Mouse (Mus musculus): ENCODE data around the gene Olfr1309. TPM values are rescaled to one million over a fixed set of nuclear protein-coding genes. Genes with fewer than 3 reads are reported as not detected.
"Not testable (repeated sequence)": the region's sequence is repeated elsewhere in the genome, so short reads cannot be mapped to it uniquely, and the experiment has no call there.

Olfr1309 gene
- not detected in 2 replicates for polyA plus RNA-seq (2014; fragmentation: Nextera tagmentation; extraction: Ambion mirVana)

DNA sequence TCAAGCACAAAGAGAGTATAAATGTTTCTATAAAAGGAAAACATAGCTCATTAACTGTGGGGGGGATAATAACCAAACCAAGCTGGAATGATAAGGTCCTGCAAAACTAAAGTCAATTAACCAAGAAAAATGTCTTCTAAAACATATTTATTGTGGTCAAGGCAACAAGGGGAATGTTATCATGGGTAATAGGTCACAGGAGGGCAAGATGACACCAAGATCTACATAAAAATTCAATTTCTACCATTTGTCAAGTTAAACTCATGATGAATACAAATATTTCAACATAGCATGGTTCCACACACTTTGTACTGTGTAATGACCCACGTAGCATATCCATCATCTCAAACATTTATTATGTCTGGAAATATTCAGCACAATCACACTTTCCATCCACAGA, at the start of gene Olfr1309:
Gene Olfr1309, minus strand, starts transcription at position 101 of the 400 bp plus-strand sequence.
- no peak within 1 kb of the TSS for H3K9ac ChIP-seq (ENCODE audit: low read length)
- ATAC-seq (ENCODE audit: insufficient number of reproducible peaks, insufficient read depth, low FRiP score, low read depth): no peak
- H3K9me3 ChIP-seq (ENCODE audit: control insufficient read depth, low read length): no peaks in the 10 kb centered on the region
- H3K27ac ChIP-seq (replicated peaks in 1 of 2; ENCODE audit: control insufficient read depth in 1 of 2, insufficient read depth in 1 of 2, low read depth in 2 of 2, low read length in 2 of 2): no peak within 1 kb of the TSS
- H3K4me2 ChIP-seq (ENCODE audit: low read length): no peak within 1 kb of the TSS
- H3K27me3 ChIP-seq (ENCODE audit: control insufficient read depth, insufficient read depth, low read length): no peaks in the 10 kb centered on the region
- 47% methylated on average over 1 of the region's 1 CpGs for WGBS
- H3K4me1 ChIP-seq (ENCODE audit: control insufficient read depth in 2 of 2, insufficient read depth in 2 of 2, low read length in 2 of 2): no peaks in the 10 kb centered on the region
- H3K36me3 ChIP-seq (ENCODE audit: control insufficient read depth, insufficient read depth, low read length): no peaks in the 10 kb centered on the region
- H3K4me3 ChIP-seq (ENCODE audit: control insufficient read depth in 1 of 2, insufficient read depth in 1 of 2, low read depth in 1 of 2, low read length in 2 of 2): no peak within 1 kb of the TSS

- H3K9ac ChIP-seq (ENCODE audit: low read length); H3K27ac ChIP-seq (replicated peaks in 1 of 2; ENCODE audit: control insufficient read depth in 1 of 2, insufficient read depth in 1 of 2, low read depth in 2 of 2, low read length in 2 of 2); ATAC-seq (ENCODE audit: insufficient number of reproducible peaks, insufficient read depth, low FRiP score, low read depth); H3K4me3 ChIP-seq (ENCODE audit: control insufficient read depth in 1 of 2, insufficient read depth in 1 of 2, low read depth in 1 of 2, low read length in 2 of 2); H3K4me1 ChIP-seq (ENCODE audit: control insufficient read depth in 2 of 2, insufficient read depth in 2 of 2, low read length in 2 of 2); H3K36me3 ChIP-seq (ENCODE audit: control insufficient read depth, insufficient read depth, low read length); H3K9me3 ChIP-seq (ENCODE audit: control insufficient read depth, low read length); H3K4me2 ChIP-seq (ENCODE audit: low read length); H3K27me3 ChIP-seq (ENCODE audit: control insufficient read depth, insufficient read depth, low read length): not testable (repeated sequence)
- 37% methylated on average over 6 of the region's 6 CpGs for whole genome bisulfite sequencing
Measured at GRCm38 (mm10) chr2:112026971-112027370, 36.9 kb upstream of the Olfr1309 start.

DNA sequence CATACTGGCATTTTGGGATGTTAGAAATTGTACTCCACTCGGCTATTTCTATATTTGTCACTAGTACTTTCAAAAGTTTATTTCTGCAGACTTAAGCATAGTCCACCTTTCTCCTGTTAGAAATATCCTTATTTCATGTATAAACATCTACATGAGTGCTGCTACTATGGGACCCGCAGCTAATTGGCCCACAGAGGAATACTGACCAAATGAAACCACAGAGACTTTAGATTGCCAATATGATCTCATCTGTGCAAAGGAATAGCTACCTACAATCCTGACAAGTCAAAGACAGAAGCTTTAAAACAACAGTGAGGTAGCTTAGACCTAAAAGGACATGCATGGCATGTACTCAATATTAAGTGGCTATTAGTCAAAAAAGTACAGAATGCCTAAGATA, 34.2 kb upstream of the Olfr1309 start, which contains the start of gene Olfr1311:
Gene Olfr1311, minus strand, starts transcription at position 101 of the 400 bp plus-strand sequence.
- H3K4me3 ChIP-seq (ENCODE audit: control insufficient read depth in 1 of 2, insufficient read depth in 1 of 2, low read depth in 1 of 2, low read length in 2 of 2): no peak within 1 kb of the TSS
- no peaks in the 10 kb centered on the region for H3K9me3 ChIP-seq (ENCODE audit: control insufficient read depth, low read length)
- no peaks in the 10 kb centered on the region for H3K4me1 ChIP-seq (ENCODE audit: control insufficient read depth in 2 of 2, insufficient read depth in 2 of 2, low read length in 2 of 2)
- WGBS: 82% methylated on average over 2 of the region's 2 CpGs
- no peaks in the 10 kb centered on the region for H3K36me3 ChIP-seq (ENCODE audit: control insufficient read depth, insufficient read depth, low read length)
- no peaks in the 10 kb centered on the region for H3K27me3 ChIP-seq (ENCODE audit: control insufficient read depth, insufficient read depth, low read length)
- H3K4me2 ChIP-seq (ENCODE audit: low read length): no peak within 1 kb of the TSS
- no peak within 1 kb of the TSS for H3K27ac ChIP-seq (replicated peaks in 1 of 2; ENCODE audit: control insufficient read depth in 1 of 2, insufficient read depth in 1 of 2, low read depth in 2 of 2, low read length in 2 of 2)
- no peak within 1 kb of the TSS for H3K9ac ChIP-seq (ENCODE audit: low read length)
- no peak for ATAC-seq (ENCODE audit: insufficient number of reproducible peaks, insufficient read depth, low FRiP score, low read depth)

DNA sequence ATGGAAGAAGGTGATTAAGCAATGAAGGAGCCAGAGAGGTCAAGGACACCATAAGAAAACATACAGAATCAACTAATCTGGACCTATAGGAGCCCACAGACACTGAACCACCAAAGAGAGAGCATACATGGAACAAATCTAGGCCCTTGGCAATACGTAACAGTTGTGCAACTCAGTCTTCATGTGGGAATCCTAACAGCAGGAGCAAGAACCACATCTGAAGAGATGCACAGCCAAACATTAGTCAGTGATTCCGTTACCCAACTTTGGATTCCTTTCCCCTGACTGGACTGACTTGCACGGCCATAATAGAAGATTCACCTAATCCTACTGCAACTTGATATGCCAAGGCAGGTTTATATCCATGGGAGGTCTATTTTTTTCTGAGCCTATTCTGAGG, 24.8 kb upstream of the Olfr1309 start:
- Histone ChIP-seq H3K9ac (ENCODE audit: low read length) (no peak overlapping the region), H3K9me3 (ENCODE audit: control insufficient read depth, low read length) (no peaks in the 10 kb centered on the region), H3K4me1 (ENCODE audit: control insufficient read depth in 2 of 2, insufficient read depth in 2 of 2, low read length in 2 of 2) (no peaks in the 10 kb centered on the region), H3K4me3 (ENCODE audit: control insufficient read depth in 1 of 2, insufficient read depth in 1 of 2, low read depth in 1 of 2, low read length in 2 of 2) (no peak overlapping the region), H3K27ac (replicated peaks in 1 of 2; ENCODE audit: control insufficient read depth in 1 of 2, insufficient read depth in 1 of 2, low read depth in 2 of 2, low read length in 2 of 2) (no peak overlapping the region), H3K27me3 (ENCODE audit: control insufficient read depth, insufficient read depth, low read length) (no peaks in the 10 kb centered on the region), H3K36me3 (ENCODE audit: control insufficient read depth, insufficient read depth, low read length) (no peaks in the 10 kb centered on the region), H3K4me2 (ENCODE audit: low read length) (no peak overlapping the region)
- WGBS: 76% methylated on average over 3 of the region's 3 CpGs
- ATAC-seq (ENCODE audit: insufficient number of reproducible peaks, insufficient read depth, low FRiP score, low read depth): no peak

- H3K27me3 ChIP-seq (ENCODE audit: control insufficient read depth, insufficient read depth, low read length): no peaks in the 10 kb centered on the region
- H3K4me1 ChIP-seq (ENCODE audit: control insufficient read depth in 2 of 2, insufficient read depth in 2 of 2, low read length in 2 of 2): no peaks in the 10 kb centered on the region
- no peak within 1 kb of the TSS for H3K4me2 ChIP-seq (ENCODE audit: low read length)
- ATAC-seq (ENCODE audit: insufficient number of reproducible peaks, insufficient read depth, low FRiP score, low read depth): no peak
- no peak within 1 kb of the TSS for H3K27ac ChIP-seq (replicated peaks in 1 of 2; ENCODE audit: control insufficient read depth in 1 of 2, insufficient read depth in 1 of 2, low read depth in 2 of 2, low read length in 2 of 2)
- no peak within 1 kb of the TSS for H3K4me3 ChIP-seq (ENCODE audit: control insufficient read depth in 1 of 2, insufficient read depth in 1 of 2, low read depth in 1 of 2, low read length in 2 of 2)
- no peaks in the 10 kb centered on the region for H3K9me3 ChIP-seq (ENCODE audit: control insufficient read depth, low read length)
- H3K9ac ChIP-seq (ENCODE audit: low read length): no peak within 1 kb of the TSS
- H3K36me3 ChIP-seq (ENCODE audit: control insufficient read depth, insufficient read depth, low read length): no peaks in the 10 kb centered on the region
Measured at GRCm38 (mm10) chr2:112012608-112013007, 22.5 kb upstream of the Olfr1309 start, which contains the start of gene Olfr1310. TSS of gene Olfr1310 (minus strand) at chr2:112012708.

DNA sequence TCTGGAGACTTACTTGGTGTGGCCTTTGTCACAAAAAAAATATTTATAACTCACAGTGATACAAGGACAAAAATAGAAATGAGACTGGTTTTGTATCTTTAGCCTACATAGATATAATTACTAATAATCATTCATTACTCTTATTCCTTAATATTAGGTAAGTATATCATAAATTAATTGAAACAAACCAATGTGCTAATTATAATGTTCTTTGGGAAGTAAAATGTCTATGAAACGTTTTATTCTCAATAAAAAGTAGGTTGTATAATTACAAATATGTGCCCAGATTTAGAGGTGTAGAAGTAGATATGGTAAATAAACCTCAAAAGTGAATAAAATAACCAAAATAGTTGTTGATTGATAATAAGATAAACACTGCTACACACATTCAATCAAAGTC, 25.2 kb downstream of the Olfr1309 start, which contains the start of gene Olfr1308:
Gene Olfr1308, minus strand, starts transcription at position 101 of the 400 bp plus-strand sequence.
- no peaks in the 10 kb centered on the region for H3K36me3 ChIP-seq (ENCODE audit: control insufficient read depth, insufficient read depth, low read length)

GRCm38 (mm10) chr2:111949340-111949739, 40.7 kb downstream of the Olfr1309 start, which contains the start of gene Olfr1307:
TSS of gene Olfr1307 (minus strand) at chr2:111949440.
- no peaks in the 10 kb centered on the region for H3K36me3 ChIP-seq (ENCODE audit: control insufficient read depth, insufficient read depth, low read length)
- ATAC-seq (ENCODE audit: insufficient number of reproducible peaks, insufficient read depth, low FRiP score, low read depth): no peak
- WGBS: 53% methylated on average over 1 of the region's 1 CpGs
- H3K4me1 ChIP-seq (ENCODE audit: control insufficient read depth in 2 of 2, insufficient read depth in 2 of 2, low read length in 2 of 2): no peaks in the 10 kb centered on the region
- no peaks in the 10 kb centered on the region for H3K9me3 ChIP-seq (ENCODE audit: control insufficient read depth, low read length)
- no peak within 1 kb of the TSS for H3K9ac ChIP-seq (ENCODE audit: low read length)
- H3K4me3 ChIP-seq (ENCODE audit: control insufficient read depth in 1 of 2, insufficient read depth in 1 of 2, low read depth in 1 of 2, low read length in 2 of 2): no peak within 1 kb of the TSS
- no peak within 1 kb of the TSS for H3K27ac ChIP-seq (replicated peaks in 1 of 2; ENCODE audit: control insufficient read depth in 1 of 2, insufficient read depth in 1 of 2, low read depth in 2 of 2, low read length in 2 of 2)
- H3K27me3 ChIP-seq (ENCODE audit: control insufficient read depth, insufficient read depth, low read length): no peaks in the 10 kb centered on the region
- no peak within 1 kb of the TSS for H3K4me2 ChIP-seq (ENCODE audit: low read length)

More for the DNA sequence above, 25.2 kb downstream of the Olfr1309 start, which contains the start of gene Olfr1308:
- no peak within 1 kb of the TSS for H3K4me3 ChIP-seq (ENCODE audit: control insufficient read depth in 1 of 2, insufficient read depth in 1 of 2, low read depth in 1 of 2, low read length in 2 of 2)
- no peaks in the 10 kb centered on the region for H3K9me3 ChIP-seq (ENCODE audit: control insufficient read depth, low read length)
- no peaks in the 10 kb centered on the region for H3K27me3 ChIP-seq (ENCODE audit: control insufficient read depth, insufficient read depth, low read length)
- no peak for ATAC-seq (ENCODE audit: insufficient number of reproducible peaks, insufficient read depth, low FRiP score, low read depth)
- no peak within 1 kb of the TSS for H3K27ac ChIP-seq (replicated peaks in 1 of 2; ENCODE audit: control insufficient read depth in 1 of 2, insufficient read depth in 1 of 2, low read depth in 2 of 2, low read length in 2 of 2)
- no peaks in the 10 kb centered on the region for H3K4me1 ChIP-seq (ENCODE audit: control insufficient read depth in 2 of 2, insufficient read depth in 2 of 2, low read length in 2 of 2)
- H3K9ac ChIP-seq (ENCODE audit: low read length): no peak within 1 kb of the TSS
- H3K4me2 ChIP-seq (ENCODE audit: low read length): no peak within 1 kb of the TSS
- 35% methylated on average over 1 of the region's 1 CpGs for whole genome bisulfite sequencing
